Mouse (Mus musculus): ENCODE data around the gene Misp. TPM values are rescaled to one million over a fixed set of nuclear protein-coding genes. Genes with fewer than 3 reads are reported as not detected.

Misp gene
- polyA plus RNA-seq (2014; fragmentation: Nextera tagmentation; extraction: Ambion mirVana): 0.41 TPM in 1 of 2 replicates, not detected in the other

DNA sequence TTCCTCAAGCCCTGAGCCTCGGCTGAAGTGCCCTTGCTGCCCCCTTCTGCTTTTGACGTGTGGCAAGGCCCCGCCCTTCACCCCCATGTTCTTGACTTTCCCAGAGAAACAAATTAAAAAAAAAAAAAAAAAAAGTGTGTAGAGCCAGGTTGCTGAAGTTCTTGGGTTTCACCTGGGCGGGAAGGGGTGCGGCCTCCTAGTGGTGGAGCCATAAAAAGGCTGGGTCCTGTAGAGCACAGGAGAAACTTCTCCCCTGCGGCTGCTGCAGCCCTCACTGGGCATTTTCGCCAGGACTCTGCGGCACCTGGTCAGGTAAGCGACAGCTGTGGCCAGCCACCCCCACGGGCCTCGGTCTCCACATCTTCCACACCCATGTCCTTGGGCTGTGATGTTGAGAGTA is at the start of gene Misp:
Gene Misp, plus strand, starts transcription at position 208 of the 400 bp plus-strand sequence.
- Histone ChIP-seq H3K4me1 (ENCODE audit: control insufficient read depth, insufficient read depth, low read length) (no peaks in the 10 kb centered on the region), H3K9ac (ENCODE audit: low read length) (no peak within 1 kb of the TSS), H3K4me2 (no peak within 1 kb of the TSS), H3K27ac (ENCODE audit: low read depth, low read length) (no peak within 1 kb of the TSS), H3K9me3 (ENCODE audit: control insufficient read depth, low read length) (no peaks in the 10 kb centered on the region), H3K4me3 (ENCODE audit: low read depth, low read length) (no peak within 1 kb of the TSS), H3K27me3 (ENCODE audit: control insufficient read depth, insufficient read depth, low read length) (no peaks in the 10 kb centered on the region), H3K36me3 (ENCODE audit: control insufficient read depth, insufficient read depth, low read length) (peaks cover 10% of the 10 kb centered on the region)
- WGBS: 75% methylated on average over 11 of the region's 11 CpGs
- ATAC-seq (ENCODE audit: low FRiP score) (no peak), DNase-seq (ENCODE audit: low spot score, missing footprints) (no peak)

DNA sequence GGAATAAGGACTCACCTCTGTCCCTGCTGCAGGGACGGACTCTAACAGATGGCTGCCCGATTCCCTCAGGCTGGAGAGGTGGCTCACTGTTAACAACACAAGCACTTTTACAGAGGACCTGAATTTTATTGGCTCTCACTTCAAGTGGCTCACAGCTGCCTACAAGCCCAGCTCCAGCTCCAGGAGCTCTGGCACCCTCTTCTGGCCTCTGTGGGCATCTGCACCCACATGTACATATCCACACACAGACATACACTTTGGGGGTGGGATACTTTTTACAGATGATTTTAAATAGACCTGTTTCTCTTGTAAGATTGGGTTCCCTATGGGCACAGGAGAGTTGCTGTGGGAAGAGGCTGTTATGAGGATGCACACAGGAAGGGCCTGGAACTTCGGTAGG is 48.5 kb upstream of the Misp start:
- no peaks in the 10 kb centered on the region for H3K36me3 ChIP-seq (ENCODE audit: control insufficient read depth, insufficient read depth, low read length)
- WGBS: 91% methylated on average over 3 of the region's 3 CpGs
- DNase-seq (ENCODE audit: low spot score, missing footprints) (no peak), ATAC-seq (ENCODE audit: low FRiP score) (no peak)
- no peak overlapping the region for H3K27ac ChIP-seq (ENCODE audit: low read depth, low read length)
- H3K9ac ChIP-seq (ENCODE audit: low read length): no peak overlapping the region
- H3K4me2 ChIP-seq: no peak overlapping the region
- peaks cover 7% of the 10 kb centered on the region for H3K4me1 ChIP-seq (ENCODE audit: control insufficient read depth, insufficient read depth, low read length)
- no peak overlapping the region for H3K4me3 ChIP-seq (ENCODE audit: low read depth, low read length)
- no peaks in the 10 kb centered on the region; the same call in 1 of the 2 replicates for H3K9me3 ChIP-seq (ENCODE audit: control insufficient read depth, low read length)
- H3K27me3 ChIP-seq (ENCODE audit: control insufficient read depth, insufficient read depth, low read length): peaks cover 10% of the 10 kb centered on the region

- Histone ChIP-seq H3K4me3 (ENCODE audit: low read depth, low read length) (no peak overlapping the region), H3K27ac (ENCODE audit: low read depth, low read length) (no peak overlapping the region), H3K27me3 (ENCODE audit: control insufficient read depth, insufficient read depth, low read length) (peaks cover 18% of the 10 kb centered on the region), H3K36me3 (ENCODE audit: control insufficient read depth, insufficient read depth, low read length) (no peaks in the 10 kb centered on the region), H3K4me1 (ENCODE audit: control insufficient read depth, insufficient read depth, low read length) (no peaks in the 10 kb centered on the region; the same call in 1 of the 2 replicates), H3K9ac (ENCODE audit: low read length) (no peak overlapping the region), H3K9me3 (ENCODE audit: control insufficient read depth, low read length) (no peaks in the 10 kb centered on the region; the same call in 1 of the 2 replicates), H3K4me2 (no peak overlapping the region)
- DNase-seq (ENCODE audit: low spot score, missing footprints): no peak
- 89% methylated on average over 2 of the region's 2 CpGs for WGBS
- ATAC-seq (ENCODE audit: low FRiP score): no peak
These were observed 47.6 kb upstream of the Misp start for GRCm38 (mm10) chr10:79773208-79773607.

- 77% methylated on average over 5 of the region's 5 CpGs for WGBS
- Histone ChIP-seq H3K4me2 (no peak overlapping the region), H3K27ac (ENCODE audit: low read depth, low read length) (no peak overlapping the region), H3K9ac (ENCODE audit: low read length) (no peak overlapping the region), H3K36me3 (ENCODE audit: control insufficient read depth, insufficient read depth, low read length) (no peaks in the 10 kb centered on the region), H3K4me1 (ENCODE audit: control insufficient read depth, insufficient read depth, low read length) (no peaks in the 10 kb centered on the region; the same call in 1 of the 2 replicates), H3K4me3 (ENCODE audit: low read depth, low read length) (no peak overlapping the region), H3K9me3 (ENCODE audit: control insufficient read depth, low read length) (no peaks in the 10 kb centered on the region; the same call in 1 of the 2 replicates), H3K27me3 (ENCODE audit: control insufficient read depth, insufficient read depth, low read length) (peaks cover 33% of the 10 kb centered on the region)
- DNase-seq (ENCODE audit: low spot score, missing footprints) (no peak), ATAC-seq (ENCODE audit: low FRiP score) (no peak)
These were observed 46.1 kb upstream of the Misp start for GRCm38 (mm10) chr10:79774486-79775279.

GRCm38 (mm10) chr10:79777103-79777531 is 43.7 kb upstream of the Misp start, which contains the start of gene Fstl3:
Fstl3 (plus strand) TSS chr10:79777272.
- no peak for DNase-seq (ENCODE audit: low spot score, missing footprints)
- Histone ChIP-seq H3K4me1 (ENCODE audit: control insufficient read depth, insufficient read depth, low read length) (peaks cover 8% of the 10 kb centered on the region), H3K27ac (ENCODE audit: low read depth, low read length) (no peak within 1 kb of the TSS), H3K36me3 (ENCODE audit: control insufficient read depth, insufficient read depth, low read length) (no peaks in the 10 kb centered on the region), H3K4me3 (ENCODE audit: low read depth, low read length) (peak within 1 kb of the TSS; percentile 18), H3K4me2 (peak within 1 kb of the TSS; percentile 41), H3K27me3 (ENCODE audit: control insufficient read depth, insufficient read depth, low read length) (peaks cover 43% of the 10 kb centered on the region), H3K9ac (ENCODE audit: low read length) (peak within 1 kb of the TSS; percentile 4; the same call in 1 of the 2 replicates), H3K9me3 (ENCODE audit: control insufficient read depth, low read length) (no peaks in the 10 kb centered on the region; the same call in 1 of the 2 replicates)
- 1% methylated on average over 39 of the region's 39 CpGs for WGBS
- ATAC-seq (ENCODE audit: low FRiP score): no peak

- DNase-seq (ENCODE audit: low spot score, missing footprints) (peak; percentile 86), ATAC-seq (ENCODE audit: low FRiP score) (no peak)
- no peak overlapping the region for H3K4me3 ChIP-seq (ENCODE audit: low read depth, low read length)
- H3K9me3 ChIP-seq (ENCODE audit: control insufficient read depth, low read length): no peaks in the 10 kb centered on the region; the same call in 1 of the 2 replicates
- H3K27ac ChIP-seq (ENCODE audit: low read depth, low read length): no peak overlapping the region
- no peaks in the 10 kb centered on the region for H3K36me3 ChIP-seq (ENCODE audit: control insufficient read depth, insufficient read depth, low read length)
- 18% methylated on average over 15 of the region's 15 CpGs for WGBS
- H3K4me2 ChIP-seq: no peak overlapping the region
- H3K4me1 ChIP-seq (ENCODE audit: control insufficient read depth, insufficient read depth, low read length): peaks cover 8% of the 10 kb centered on the region
- H3K27me3 ChIP-seq (ENCODE audit: control insufficient read depth, insufficient read depth, low read length): peaks cover 43% of the 10 kb centered on the region
- no peak overlapping the region for H3K9ac ChIP-seq (ENCODE audit: low read length)
These were observed 42.8 kb upstream of the Misp start for GRCm38 (mm10) chr10:79778006-79778405.

GRCm38 (mm10) chr10:79779193-79779592 is 41.6 kb upstream of the Misp start:
- no peak overlapping the region for H3K9ac ChIP-seq (ENCODE audit: low read length)
- no peak overlapping the region for H3K4me2 ChIP-seq
- H3K36me3 ChIP-seq (ENCODE audit: control insufficient read depth, insufficient read depth, low read length): no peaks in the 10 kb centered on the region
- 8% methylated on average over 2 of the region's 2 CpGs for WGBS
- peak; percentile 86 for DNase-seq (ENCODE audit: low spot score, missing footprints)
- no peaks in the 10 kb centered on the region; the same call in 1 of the 2 replicates for H3K9me3 ChIP-seq (ENCODE audit: control insufficient read depth, low read length)
- no peak for ATAC-seq (ENCODE audit: low FRiP score)
- no peak overlapping the region for H3K27ac ChIP-seq (ENCODE audit: low read depth, low read length)
- H3K4me3 ChIP-seq (ENCODE audit: low read depth, low read length): no peak overlapping the region
- peaks cover 8% of the 10 kb centered on the region for H3K4me1 ChIP-seq (ENCODE audit: control insufficient read depth, insufficient read depth, low read length)
- H3K27me3 ChIP-seq (ENCODE audit: control insufficient read depth, insufficient read depth, low read length): peaks cover 43% of the 10 kb centered on the region

DNA sequence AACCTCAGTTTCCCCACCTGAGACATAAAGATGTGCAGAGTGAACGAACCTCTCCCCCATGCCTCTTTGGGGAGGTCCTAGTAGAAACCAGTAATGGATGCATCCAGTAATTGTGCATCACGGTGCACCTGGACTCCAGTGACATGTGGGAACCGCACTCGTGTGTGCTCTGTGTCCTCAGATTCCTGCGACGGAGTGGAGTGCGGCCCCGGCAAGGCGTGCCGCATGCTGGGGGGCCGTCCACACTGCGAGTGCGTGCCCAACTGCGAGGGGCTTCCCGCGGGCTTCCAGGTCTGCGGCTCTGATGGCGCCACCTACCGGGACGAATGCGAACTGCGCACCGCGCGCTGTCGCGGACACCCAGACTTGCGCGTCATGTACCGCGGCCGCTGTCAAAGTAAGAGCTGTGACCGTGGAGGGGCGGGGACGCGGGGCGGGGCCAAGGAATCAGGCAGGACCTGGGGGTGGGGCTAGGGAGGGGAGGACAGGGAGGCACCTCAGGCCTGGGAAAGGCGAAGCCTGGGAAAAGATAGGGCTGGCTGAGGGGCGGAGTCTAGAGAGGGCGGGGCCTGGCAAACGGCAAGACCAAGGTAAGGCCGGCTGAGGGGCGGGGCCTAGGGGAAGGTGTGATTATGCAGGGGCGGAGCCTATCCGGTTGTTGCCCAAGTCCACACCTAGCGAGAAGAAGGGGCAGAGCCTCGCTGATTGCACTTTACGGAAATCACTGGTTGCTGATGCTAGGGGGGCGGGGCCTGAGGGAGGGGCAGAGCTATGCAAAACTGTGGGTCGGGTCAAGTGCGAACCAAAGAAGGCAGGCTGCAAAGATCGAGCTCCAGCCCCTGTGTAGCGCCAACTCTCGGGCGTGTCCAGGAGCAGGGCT is 40.8 kb upstream of the Misp start:
- Histone ChIP-seq H3K27me3 (ENCODE audit: control insufficient read depth, insufficient read depth, low read length) (peaks cover 43% of the 10 kb centered on the region), H3K4me1 (ENCODE audit: control insufficient read depth, insufficient read depth, low read length) (peaks cover 8% of the 10 kb centered on the region), H3K9ac (ENCODE audit: low read length) (no peak overlapping the region; the same call in 1 of the 2 replicates), H3K4me2 (peak overlapping the region; percentile 43), H3K4me3 (ENCODE audit: low read depth, low read length) (peak overlapping the region; percentile 25), H3K27ac (ENCODE audit: low read depth, low read length) (no peak overlapping the region), H3K9me3 (ENCODE audit: control insufficient read depth, low read length) (no peaks in the 10 kb centered on the region; the same call in 1 of the 2 replicates), H3K36me3 (ENCODE audit: control insufficient read depth, insufficient read depth, low read length) (no peaks in the 10 kb centered on the region)
- ATAC-seq (ENCODE audit: low FRiP score): peak; percentile 91
- 2% methylated on average over 55 of the region's 55 CpGs for WGBS
- DNase-seq (ENCODE audit: low spot score, missing footprints): peak; percentile 100

Data from midbrain, embryonic 11.5 days (tissue).